Mouse (Mus musculus) erythroblast, embryonic 14.5 days (primary cell): ENCODE results near the gene Ing5.

Source experiments
- GATA1 ChIP-seq: IDR thresholded peaks from 2 replicates; pipeline ENCODE4 v1.6.1; 2012; ENCODE audit warnings: low read length, inconsistent platforms, mixed read lengths
- TAL1 ChIP-seq: IDR thresholded peaks from 3 replicates; pipeline ENCODE4 v1.6.1; 2012; ENCODE audit warnings: low read length, inconsistent platforms, mixed read lengths

DNA sequence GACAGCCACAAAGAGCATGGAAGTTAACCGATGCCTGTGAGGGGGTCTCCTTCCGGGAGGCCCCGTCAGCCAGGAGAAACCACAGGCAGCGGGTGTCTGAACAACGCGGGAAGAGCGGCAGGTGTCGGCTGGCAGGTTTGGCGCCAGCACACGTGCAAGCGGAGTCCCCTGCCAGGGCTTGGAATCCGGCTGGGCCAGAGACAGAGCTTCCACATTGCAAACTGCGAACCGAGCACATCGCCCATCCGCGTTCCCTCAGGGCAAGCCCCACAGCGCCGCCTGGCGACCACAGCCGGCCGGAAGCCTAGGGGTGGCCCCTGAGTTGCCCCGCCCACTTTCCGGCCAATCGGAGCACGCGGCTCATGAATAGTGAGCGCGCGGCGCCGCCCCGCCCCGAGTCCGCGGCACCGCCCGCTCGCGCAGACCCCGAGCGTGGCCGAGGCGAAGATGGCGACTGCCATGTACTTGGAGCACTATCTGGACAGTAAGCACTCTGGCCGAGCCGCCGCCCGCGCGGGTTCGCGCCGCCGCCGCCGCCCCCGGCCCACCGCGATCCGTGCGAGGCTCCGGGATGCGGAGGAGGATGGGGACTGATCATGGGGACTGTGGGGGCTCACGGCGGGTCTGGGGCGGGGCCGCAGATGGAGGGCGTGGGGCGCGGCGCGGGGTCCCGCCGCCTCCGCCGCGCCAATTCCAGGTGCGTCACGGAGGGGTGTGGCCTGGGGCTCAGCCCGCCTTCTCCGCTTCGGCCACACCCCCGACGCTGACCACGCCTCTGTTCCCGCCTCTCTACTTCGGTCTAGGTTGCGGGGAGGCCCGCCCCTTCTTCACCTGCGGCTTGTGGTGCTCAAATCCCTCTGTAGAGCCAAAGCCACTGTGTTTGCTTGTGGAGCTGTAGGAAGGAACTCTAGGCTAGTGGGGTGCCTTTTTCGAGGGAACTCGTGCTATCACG is at the start of gene Ing5:
- TF ChIP-seq TAL1: no peak
- no peak for TF ChIP-seq GATA1
